Mouse (Mus musculus) liver, embryonic 14.5 days (tissue): ENCODE data around the gene Amelx.

Source experiments
- CTCF ChIP-seq: IDR thresholded peaks from 2 replicates; pipeline ENCODE4 v1.5.1; 2016; ENCODE audit warnings: antibody characterized with exemption, low read depth, control low read depth
- EP300 ChIP-seq: IDR thresholded peaks from 2 replicates; pipeline ENCODE4 v1.6.1; 2016; ENCODE audit warnings: antibody characterized with exemption, low read depth

GRCm38 (mm10) chrX:169140467-169140866, 46.5 kb downstream of the Amelx start:
- TF ChIP-seq CTCF = no peak
- no peak for TF ChIP-seq EP300
